Mouse (Mus musculus) natural killer cell, adult 2 months (primary cell): Measurements from ENCODE around the gene Gm20721.
"Not testable (repeated sequence)": the region's sequence is repeated elsewhere in the genome, so short reads cannot be mapped to it uniquely, and the experiment has no call there.

Experiments used
- DNase-seq, 2 experiments: peaks; one replicate each; pipeline ENCODE4 v3.0.0; 2022; ENCODE audit warnings: low spot score in 2 of 2

The Gm20721 gene

DNA sequence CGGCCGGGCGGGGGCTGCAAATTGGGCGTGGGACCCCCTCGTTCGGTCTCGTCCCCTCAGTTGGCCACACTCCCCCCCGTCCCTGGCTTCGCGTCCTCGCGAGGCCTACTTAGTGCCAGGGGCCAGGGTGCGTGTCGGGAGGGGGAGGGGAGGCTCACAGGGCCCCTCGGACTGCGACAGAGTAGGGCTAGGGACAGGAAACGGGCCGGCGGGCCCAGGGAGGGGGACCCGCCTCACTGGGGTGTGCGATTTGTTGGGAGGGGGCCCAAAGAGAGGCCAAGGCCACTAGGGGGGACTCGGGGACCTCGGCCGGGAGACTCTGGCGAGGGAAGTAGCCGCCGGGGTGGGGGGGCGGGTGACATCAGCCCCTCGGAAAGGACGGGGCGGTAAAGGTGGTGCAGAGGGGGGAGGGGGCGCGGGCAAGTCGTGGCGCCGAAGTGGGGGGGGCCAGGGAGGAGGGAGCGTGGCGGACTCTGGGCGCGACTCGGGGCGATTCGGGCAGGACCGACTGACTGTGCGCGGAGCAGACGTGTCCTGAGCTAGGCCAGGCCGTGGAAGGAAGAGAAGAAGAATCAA lies 15.8 kb downstream of the Gm20721 start:
- peak; percentile 77 to 80 for DNase-seq

DNA sequence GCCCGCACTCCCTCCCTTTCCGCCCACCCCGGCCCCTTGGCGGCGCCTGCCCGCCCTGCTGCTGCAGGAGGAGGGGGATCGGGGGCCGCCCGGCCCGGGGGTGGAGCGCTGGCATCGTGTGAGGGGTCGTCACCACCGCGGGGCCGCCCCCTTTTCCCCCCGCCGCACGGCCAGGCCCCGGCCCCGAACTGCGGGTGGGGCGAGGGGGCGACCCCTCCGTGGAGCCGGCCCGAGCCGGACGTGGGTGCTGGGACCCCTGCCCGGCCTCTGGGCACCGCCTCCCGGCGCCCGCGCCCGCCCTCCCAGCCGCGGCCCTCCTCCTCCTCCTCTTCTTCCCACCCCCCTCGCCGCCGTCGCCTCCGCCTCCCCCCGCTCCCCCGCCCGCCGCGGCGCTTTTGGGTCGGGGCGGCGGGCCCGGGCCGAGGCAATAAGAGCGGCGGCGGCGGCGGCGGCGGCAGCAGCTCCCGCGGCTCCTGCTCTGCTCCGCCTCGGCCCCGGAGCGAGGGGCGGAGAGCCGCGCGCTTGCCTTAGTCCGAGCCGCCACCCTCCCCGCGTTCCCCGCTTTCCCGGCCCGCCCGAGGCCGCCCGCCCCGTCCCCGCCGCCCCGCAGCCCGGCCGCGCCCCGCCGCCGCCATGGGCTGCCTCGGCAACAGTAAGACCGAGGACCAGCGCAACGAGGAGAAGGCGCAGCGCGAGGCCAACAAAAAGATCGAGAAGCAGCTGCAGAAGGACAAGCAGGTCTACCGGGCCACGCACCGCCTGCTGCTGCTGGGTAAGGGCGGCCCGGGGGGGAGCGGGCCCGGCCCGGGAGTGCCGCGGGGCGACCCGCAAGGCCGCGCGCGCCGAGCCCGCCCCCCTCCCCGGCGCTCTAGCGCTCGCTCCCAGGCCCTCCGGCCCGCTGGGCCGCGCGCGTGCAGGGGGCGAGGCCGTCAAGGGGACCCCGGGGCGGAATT lies 16.6 kb downstream of the Gm20721 start:
- peak in 1 of 2 experiments; percentile 35 for DNase-seq

DNA sequence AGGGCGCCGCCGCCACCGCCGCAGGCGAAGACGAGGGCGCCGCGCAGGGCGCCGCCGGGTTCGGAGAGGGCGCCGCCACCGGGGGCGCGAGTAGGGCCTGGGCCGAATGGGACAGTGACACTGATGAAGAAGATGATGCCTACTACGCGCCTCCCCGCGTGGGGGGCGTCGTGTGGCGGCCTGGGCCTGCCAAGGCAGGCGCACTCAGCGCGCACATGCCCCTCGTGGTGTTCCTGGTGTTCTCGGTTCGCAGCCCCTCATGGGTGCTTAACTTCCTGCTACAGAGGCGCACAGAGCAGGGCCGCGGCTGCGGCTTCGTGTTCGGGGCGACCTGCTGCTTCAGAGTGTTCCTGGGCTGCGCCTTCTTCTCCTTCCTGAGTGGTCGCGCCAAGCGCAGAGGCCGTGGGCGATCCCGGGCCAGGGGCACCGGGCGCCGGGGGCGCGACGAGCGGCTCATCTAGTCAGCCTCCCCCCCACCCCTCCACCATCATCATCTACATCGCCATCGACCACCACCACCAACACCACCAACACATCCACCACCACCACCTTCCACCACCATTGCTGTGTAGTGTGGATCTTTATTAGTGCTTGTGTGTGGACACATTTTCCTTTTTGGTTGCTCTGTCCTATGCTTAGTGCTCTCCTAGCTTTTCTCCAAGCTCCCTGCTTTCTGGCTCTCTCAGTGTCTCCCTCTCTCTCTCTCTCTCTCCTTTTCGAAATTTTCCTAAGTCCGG lies 17.4 kb downstream of the Gm20721 start:
- DNase-seq = peak; percentile 21 to 47

DNA sequence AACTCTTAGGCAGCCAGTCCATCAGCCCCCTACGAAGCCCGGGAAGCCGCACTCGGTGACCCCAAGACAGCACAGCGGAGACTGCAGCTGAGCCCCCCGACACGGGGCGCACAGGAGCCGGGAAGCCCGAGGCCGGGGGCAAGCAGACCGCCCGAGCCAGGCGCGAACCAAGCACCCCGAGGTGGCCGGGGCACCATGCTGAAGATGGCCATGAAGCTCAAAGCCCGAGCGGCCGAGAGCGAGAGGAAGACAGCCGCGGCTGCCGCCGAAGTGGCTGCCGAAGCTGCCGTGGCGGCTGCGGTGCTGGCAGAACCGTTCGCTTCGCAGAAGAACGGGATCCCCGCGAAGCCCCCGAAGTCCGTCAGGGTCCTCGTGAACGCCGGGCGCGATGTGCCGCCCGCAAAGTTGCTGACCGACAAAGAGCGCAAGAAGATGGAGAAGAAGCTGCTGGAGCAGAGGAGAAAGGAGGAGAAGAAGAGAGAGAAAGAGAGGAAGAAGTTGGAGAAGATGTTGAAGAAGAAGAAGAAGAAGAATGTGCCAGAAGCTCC lies 18.1 kb downstream of the Gm20721 start:
- no peak for DNase-seq

DNA sequence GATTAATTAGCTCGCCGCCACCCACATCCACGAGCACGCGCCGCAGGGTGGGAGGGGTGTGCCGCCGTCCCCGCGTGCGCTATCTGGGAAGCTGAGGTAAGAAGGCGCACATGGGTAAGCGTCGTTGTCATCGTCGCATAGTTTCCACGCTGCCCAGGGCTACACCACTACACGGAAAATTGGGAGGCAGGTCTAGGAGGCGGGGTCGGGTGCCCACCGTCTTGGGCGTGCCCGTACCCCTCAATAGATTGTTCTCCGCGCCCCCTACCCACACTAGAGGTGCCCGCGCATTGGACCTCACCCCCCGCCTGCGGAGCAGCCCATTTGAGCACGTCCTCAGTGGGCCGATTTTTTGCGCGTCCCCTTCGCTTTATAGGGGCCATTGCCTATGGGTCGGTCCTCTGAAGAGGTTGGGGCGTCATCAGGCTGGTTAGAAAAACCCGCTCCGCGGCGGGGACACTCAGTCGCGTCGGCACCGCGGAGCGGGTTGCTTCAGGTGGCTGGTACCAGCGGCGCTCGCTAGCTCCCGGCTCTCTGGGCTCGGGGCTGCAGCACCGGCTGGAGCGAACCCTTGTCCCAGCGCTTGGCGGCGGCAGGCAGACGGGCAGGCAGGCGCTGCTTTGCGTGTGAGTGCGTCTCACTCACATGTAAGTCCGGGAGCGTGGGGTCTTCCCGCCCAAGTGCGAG lies 19.1 kb downstream of the Gm20721 start:
- DNase-seq = peak; percentile 67 to 82

DNA sequence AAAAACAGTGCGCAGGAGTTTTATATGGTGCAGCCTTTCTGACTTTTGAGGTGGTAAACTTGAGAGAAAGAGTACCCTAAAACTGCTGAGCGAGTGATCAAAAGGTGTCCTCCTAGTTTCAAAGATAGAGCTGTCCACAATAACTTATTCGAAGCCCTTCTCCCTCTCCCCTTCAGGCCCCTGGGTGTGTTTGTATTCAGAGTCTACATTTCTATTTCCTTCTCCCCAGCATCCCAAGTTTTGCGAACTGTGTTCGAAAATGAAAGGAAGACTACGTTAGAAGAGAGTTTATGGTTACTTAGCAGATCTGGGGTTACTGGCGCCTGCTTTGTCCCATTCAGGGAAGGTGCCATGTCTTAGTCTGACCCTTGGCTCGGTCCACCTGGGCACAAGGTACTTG lies 20.0 kb downstream of the Gm20721 start:
- DNase-seq = no peak

DNA sequence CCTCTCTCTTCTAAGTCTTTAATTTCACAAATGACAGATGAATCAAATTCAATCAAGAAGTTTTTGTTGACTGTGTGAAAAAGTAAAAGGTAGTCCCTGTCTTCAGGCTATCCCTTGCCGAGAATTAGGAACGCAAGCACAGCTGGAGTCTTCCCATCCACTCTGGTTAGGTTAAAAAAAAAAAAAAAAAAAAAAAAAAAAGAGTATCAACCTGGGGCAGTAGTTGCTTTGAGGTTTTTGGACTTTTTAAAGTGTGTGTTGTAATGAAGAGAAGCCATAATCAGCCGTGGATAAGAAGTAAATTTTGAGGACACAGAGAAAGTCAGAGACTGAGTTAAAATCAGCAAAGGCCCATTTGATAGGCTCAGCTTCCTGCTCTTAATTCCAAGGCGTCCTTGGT lies 20.5 kb downstream of the Gm20721 start:
- DNase-seq = no peak

DNA sequence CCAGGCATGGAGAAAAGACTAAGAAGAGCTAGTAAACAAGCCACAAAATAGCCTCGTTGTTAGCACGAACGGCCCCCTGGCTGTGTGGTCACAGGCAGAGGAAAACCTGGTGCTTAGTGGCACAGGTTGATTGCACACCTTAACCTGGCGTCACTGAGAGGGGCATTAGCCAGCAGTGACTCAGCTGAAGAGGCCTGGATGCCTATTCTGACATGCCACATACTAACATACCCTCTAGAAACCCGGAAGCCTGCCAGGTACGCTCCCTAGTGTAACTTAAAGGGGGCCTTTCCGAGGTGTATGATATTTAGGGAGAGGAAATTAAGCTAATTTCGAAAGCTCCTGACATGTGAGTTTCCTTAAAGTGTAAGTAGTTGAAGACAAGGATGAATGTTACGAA lies 29.9 kb downstream of the Gm20721 start:
- no peak for DNase-seq

DNA sequence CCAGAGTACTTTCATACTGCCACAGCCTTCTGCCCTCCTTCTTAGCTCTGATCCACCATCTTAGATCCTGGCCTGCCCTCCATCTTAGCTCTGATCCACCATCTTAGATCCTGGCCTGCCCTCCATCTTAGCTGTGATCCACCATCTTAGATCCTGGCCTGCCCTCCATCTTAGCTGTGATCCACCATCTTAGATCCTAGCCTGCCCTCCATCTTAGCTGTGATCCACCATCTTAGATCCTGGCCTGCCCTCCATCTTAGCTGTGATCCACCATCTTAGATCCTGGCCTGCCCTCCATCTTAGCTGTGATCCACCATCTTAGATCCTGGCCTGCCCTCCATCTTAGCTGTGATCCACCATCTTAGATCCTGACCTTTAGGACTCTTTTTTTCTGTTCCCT lies 31.1 kb downstream of the Gm20721 start:
- not testable (repeated sequence) for DNase-seq

DNA sequence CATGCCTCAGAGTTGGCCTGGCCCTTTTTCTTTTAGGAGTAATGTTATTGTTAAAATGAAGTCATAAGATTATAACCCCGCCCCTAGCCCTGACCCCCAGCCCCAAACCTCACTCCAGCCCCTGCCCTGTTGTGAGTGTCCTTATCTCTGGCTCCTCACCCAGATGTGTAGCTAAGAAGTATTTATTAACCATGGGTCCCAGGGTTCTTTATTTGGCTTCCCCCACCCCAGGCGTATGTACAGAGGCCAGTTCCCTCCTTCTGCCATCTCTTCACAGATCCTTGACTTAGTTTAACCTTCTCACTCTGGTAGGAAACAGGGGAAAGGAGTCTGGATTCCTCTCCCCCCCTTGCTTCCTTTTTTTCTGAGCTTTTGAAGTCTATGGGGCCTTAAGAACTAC lies 33.9 kb downstream of the Gm20721 start:
- no peak for DNase-seq

DNA sequence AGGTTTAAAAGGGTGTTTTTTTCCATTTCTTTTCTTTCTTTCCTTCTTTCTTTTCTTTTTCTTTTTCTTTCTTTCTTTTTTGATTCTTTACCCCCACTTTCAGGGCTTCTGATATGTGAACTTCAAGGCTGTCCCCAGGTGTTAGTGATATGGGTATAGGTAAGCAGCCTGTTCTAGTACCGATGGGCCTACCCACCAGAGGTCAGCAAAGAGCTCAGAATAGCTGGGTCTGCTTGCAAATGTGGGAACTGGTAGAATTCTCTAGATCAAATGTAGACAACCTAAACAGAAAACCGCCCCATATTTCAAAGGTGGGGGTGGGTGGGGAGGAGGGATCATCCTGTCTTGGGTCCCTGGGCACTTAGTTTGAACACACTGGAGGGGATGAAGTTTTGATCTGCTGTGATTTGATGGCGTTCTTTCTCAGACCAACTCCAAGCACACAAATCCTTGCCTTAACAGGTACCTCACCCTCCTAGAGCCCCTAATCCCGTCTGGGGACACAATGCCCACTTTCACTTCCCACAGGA lies 34.3 kb downstream of the Gm20721 start:
- DNase-seq = peak; percentile 61 to 82

DNA sequence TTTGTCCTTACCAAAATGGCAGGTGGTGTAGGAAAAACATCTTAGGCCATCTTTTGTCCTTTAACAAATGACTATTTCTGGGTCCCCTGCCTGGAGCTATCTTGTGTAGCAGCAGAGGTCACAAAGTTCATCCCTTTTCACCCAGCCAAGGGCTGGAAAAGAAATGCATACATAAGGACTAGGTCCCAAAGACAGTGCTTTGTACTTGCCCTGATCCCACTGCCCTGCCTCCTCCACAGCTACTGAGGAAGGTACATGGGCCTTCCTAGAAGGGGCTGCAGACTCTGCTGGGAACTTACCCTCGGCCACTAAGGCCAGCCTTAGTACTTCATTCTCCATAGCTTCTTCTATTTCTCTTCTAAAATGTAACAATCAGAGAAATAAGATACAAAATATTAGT lies 34.9 kb downstream of the Gm20721 start:
- no peak for DNase-seq

DNA sequence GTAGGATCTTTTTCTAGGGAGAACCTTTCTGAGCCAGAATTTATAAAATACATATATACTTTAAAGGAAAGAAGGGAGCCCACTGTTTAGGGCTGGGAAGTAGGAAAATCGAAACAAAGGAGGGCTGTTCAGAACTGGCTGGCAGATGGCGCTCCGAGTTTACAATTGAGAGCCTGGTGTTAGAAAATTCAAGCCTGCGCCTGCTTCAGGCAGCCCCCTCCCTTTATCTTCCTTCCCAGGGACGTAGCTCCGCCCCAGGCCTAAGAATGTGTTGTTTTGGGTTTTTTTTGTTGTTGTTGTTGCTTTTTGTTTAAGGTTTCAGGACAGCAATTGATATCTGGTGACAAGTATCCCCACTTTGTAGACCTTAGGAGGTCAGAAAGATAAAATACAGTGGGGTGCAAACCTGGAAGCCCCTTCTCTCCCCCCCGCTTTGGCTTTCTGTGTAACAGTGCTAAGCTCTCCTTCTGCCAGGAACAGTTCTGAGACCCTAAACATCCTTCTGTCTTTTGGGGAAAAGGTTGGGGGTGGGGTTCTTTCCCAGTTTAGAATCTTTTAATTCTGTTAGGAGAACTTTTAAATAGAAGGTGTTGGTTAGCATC lies 35.5 kb downstream of the Gm20721 start:
- peak in 1 of 2 experiments; percentile 39 for DNase-seq

DNA sequence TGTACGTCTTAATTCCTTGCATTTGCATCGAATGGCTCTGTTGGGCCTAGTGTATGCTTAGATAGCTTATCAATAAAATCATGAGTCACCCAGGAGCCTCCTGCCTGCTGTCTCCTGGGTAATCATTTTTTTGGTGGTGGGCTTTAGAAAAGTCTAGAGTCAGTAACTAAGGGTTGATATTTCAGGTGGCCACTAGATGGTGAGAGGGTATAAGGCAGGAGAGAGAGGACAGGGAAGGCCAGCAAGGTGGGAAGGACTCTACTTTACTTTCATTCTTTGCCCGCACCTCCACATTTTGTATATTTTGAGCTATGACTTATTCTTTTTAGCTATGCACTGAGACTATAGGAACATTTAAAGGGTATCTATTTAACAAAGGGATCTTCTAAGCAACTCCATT lies 38.6 kb downstream of the Gm20721 start:
- DNase-seq = no peak

DNA sequence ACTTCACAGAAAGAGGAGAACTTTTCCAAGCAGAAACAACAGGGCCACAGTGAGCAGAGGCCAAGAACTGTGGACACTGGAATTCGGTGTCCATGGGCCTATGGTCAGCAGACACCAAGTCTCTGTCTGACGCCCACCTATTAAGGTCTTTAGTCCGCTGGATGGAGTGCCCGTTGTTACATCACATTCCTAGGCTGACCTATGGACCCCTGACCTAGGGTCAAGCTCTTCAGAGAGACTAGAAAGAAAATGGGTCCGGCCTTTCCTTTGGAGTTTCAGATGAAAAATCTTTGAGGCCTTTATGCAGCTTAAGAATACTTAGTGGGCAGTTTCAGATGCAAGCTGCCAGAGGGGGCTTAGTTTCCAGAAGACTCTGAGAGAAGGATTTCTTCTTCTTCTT lies 40.9 kb downstream of the Gm20721 start:
- no peak for DNase-seq

DNA sequence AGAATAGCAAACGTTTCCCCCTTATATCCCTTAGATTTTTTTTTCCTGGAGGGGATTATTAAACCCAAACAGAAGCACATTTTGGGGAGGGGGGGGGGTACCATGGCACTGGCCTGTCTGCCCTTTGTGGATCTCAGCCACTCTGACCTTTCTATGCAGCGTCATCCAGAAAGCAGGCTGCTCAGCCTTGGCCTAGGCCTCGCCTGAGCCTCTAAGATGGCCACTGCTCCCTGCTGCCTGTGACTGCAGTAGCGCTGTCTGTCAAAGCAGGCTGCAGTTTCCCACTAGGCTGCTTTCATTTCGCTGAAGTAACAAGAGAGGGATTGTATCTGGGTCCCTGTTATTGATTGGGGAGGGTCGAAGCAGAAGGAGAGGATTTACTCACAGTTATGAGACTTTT lies 44.0 kb downstream of the Gm20721 start:
- no peak for DNase-seq

DNA sequence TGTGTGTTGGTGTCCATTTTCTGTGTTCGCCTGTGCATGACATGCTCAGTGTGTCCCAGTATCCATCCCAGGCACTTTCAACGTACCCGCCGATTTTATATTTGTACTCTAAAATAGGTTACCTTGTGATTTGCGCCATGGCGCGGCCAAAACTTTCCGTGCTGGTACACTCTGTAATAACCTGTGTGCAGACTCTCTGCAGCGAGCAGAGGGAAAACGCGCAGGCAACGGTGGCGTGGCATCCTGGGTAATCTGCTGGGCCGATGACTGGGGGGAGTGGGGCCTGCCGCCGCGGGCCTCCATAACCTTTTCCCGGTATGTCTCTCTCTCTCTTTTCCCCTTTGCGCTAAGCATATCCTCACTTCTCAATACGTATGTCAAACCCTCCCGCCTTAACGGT lies 45.8 kb downstream of the Gm20721 start:
- DNase-seq = no peak

DNA sequence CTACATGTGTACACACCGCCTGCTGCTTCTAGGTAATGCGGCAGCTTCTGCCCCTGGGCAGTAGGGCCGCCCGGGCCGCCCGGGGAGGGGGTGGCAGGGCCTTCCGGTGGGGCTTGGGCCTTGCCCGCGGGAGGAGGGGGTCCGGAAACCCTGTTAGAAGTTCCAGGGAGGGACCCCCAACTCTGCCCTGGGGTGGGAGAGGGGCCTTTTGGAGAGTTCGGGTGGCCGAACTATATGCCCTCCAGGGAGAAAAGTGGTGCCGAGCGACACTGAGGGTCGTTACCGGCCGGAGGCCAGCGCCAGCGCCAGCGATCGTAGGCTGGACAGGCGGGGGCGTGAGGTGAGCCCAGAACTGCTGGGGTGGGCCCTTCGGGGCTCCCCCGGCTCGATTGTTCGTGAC lies 46.3 kb downstream of the Gm20721 start:
- DNase-seq = no peak

DNA sequence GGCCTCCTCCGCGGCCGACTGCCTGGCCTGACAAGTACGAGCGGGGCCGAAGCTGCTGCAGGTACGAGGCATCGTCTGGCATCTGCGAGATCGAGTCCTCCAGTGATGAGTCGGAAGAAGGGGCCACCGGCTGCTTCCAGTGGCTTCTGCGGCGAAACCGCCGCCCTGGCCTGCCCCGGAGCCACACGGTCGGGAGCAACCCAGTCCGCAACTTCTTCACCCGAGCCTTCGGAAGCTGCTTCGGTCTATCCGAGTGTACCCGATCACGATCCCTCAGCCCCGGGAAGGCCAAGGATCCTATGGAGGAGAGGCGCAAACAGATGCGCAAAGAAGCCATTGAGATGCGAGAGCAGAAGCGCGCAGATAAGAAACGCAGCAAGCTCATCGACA lies 46.7 kb downstream of the Gm20721 start:
- no peak for DNase-seq

DNA sequence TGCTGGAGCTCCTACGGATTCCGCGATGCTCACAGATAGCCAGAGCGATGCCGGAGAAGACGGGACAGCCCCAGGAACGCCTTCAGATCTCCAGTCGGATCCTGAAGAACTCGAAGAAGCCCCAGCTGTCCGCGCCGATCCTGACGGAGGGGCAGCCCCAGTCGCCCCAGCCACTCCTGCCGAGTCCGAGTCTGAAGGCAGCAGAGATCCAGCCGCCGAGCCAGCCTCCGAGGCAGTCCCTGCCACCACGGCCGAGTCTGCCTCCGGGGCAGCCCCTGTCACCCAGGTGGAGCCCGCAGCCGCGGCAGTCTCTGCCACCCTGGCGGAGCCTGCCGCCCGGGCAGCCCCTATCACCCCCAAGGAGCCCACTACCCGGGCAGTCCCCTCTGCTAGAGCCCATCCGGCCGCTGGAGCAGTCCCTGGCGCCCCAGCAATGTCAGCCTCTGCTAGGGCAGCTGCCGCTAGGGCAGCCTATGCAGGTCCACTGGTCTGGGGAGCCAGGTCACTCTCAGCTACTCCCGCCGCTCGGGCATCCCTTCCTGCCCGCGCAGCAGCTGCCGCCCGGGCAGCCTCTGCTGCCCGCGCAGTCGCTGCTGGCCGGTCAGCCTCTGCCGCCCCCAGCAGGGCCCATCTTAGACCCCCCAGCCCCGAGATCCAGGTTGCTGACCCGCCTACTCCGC lies 47.3 kb downstream of the Gm20721 start:
- no peak for DNase-seq

DNA sequence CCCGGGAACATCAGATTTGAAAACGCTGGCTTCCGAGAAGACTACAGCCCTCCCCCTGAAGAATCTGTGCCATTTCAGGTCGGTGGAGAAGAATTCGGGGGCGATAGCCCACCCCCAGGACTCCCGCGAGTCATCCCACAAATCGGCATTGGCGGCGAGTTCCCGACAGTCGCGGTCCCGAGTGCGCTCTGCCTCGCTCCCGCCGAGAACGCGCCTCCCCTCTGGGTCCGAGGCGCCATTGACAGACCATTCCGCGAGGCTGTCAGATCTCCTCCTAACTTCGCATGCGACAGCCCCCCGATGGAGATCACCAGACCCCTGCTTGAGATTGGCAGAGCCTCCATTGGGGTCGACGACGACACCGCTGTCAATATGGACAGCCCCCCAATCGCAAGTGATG lies 48.0 kb downstream of the Gm20721 start:
- DNase-seq = no peak
